Mouse (Mus musculus) stomach, postnatal 0 days (tissue): Measurements from ENCODE around the gene Tnfaip6.

Source experiments
- CTCF ChIP-seq: IDR thresholded peaks from 2 replicates; pipeline ENCODE4 v1.5.1; 2016; ENCODE audit warnings: antibody characterized with exemption, low read depth, mild to moderate bottlenecking, moderate library complexity
- EP300 ChIP-seq: optimal IDR thresholded peaks from 2 replicates; pipeline ENCODE3; 2016; ENCODE audit warnings: antibody characterized with exemption

DNA sequence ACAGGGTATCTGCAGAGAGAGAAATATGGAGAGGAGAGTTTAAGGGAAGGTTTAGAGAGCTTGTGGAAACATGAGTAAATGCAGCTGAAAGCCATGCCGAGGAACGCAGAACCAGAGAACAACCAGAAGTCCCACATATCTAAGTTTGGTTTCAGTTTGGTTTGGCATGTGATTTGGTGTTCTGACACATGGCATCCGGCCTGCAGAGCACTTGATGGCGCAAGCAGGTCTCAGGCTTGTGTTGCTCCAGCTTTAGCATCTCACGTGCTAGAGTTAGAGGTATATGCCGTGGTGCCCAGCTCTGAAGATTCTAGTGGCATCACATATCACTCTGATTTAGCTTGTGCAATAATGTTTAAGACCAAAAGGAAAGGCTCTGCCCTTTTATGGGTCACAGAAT, 46.4 kb upstream of the Tnfaip6 start:
- TF ChIP-seq CTCF (no peak), EP300 (no peak)
